Mouse (Mus musculus): ENCODE measurements around the gene Gm28729. TPM values are rescaled to one million over a fixed set of nuclear protein-coding genes. Genes with fewer than 3 reads are reported as not detected.
A peak's percentile ranks its signal among the peaks of the same experiment; 100 is the strongest.

Gene Gm28729
- 0.25 and 0.56 TPM in 2 replicates for polyA plus RNA-seq (2014; fragmentation: Nextera tagmentation; extraction: Ambion mirVana)

- no peaks in the 10 kb centered on the region for H3K36me3 ChIP-seq (ENCODE audit: control insufficient read depth, insufficient read depth, low read length)
- H3K4me3 ChIP-seq (ENCODE audit: low read depth, low read length): no peak within 1 kb of the TSS
- no peaks in the 10 kb centered on the region for H3K9me3 ChIP-seq (ENCODE audit: control insufficient read depth, low read length)
- no peak within 1 kb of the TSS for H3K9ac ChIP-seq (ENCODE audit: low read depth, low read length)
- H3K4me1 ChIP-seq (replicated peaks; ENCODE audit: control insufficient read depth, insufficient read depth, low read length): no peaks in the 10 kb centered on the region
- ATAC-seq (ENCODE audit: low FRiP score) (no peak), DNase-seq (ENCODE audit: low spot score) (no peak)
- no peak within 1 kb of the TSS for H3K4me2 ChIP-seq (replicated peaks; ENCODE audit: low read depth, low read length)
- no peaks in the 10 kb centered on the region for H3K27me3 ChIP-seq (ENCODE audit: control insufficient read depth, insufficient read depth, low read length)
- no peak within 1 kb of the TSS for H3K27ac ChIP-seq (ENCODE audit: low read depth, low read length)
- 66% methylated on average over 12 of the region's 12 CpGs for WGBS
These were observed at the start of gene Gm28729 for GRCm38 (mm10) chr9:96524972-96525506. Gene Gm28729 (minus strand): TSS chr9:96525264.

DNA sequence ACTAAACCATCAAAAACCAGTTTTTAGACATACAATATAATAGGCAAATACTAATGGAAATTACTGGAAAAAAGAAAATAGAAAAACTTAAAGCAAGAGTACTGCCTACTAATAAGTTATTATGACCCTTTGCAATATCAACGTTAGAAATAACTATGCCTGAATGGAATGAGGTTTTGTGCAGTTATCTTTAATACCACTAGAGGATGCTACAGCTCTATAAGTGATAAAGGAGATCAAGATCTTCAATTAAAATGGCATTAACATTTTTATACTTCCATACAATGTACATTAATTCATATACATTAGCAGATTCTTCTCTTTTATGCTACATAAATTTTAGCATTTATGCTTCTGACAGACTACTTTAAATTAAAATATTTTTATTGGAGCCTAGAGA, 48.2 kb upstream of the Gm28729 start:
- Histone ChIP-seq H3K9ac (ENCODE audit: low read depth, low read length) (no peak overlapping the region), H3K27ac (ENCODE audit: low read depth, low read length) (no peak overlapping the region), H3K9me3 (ENCODE audit: control insufficient read depth, low read length) (no peaks in the 10 kb centered on the region), H3K36me3 (ENCODE audit: control insufficient read depth, insufficient read depth, low read length) (no peaks in the 10 kb centered on the region), H3K27me3 (ENCODE audit: control insufficient read depth, insufficient read depth, low read length) (no peaks in the 10 kb centered on the region), H3K4me2 (replicated peaks; ENCODE audit: low read depth, low read length) (no peak overlapping the region), H3K4me1 (replicated peaks; ENCODE audit: control insufficient read depth, insufficient read depth, low read length) (no peaks in the 10 kb centered on the region), H3K4me3 (ENCODE audit: low read depth, low read length) (no peak overlapping the region)
- WGBS: 19% methylated on average over 1 of the region's 1 CpGs
- peak; percentile 18 for DNase-seq (ENCODE audit: low spot score)
- no peak for ATAC-seq (ENCODE audit: low FRiP score)

DNA sequence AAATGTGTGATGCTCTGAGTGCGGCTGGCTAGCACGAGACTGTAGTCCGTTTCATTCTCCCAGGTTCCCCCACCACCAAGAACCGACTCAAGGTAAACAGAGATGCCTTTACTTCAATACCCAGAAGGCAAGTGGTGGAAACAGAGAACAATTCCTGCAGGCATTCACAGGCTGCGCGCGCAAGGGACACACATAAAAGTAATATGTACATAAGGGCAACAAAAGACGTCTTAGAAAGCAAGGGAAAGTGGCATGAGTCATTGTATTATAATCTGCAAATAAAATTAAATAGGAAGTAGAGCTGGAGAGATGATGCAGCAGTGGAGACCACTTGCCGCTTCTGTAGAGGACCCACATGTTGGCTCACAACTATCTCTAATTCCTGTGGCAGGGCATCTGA, 47.7 kb upstream of the Gm28729 start:
- ATAC-seq (ENCODE audit: low FRiP score) (no peak), DNase-seq (ENCODE audit: low spot score) (no peak)
- H3K27me3 ChIP-seq (ENCODE audit: control insufficient read depth, insufficient read depth, low read length): no peaks in the 10 kb centered on the region
- no peak overlapping the region for H3K4me3 ChIP-seq (ENCODE audit: low read depth, low read length)
- H3K4me2 ChIP-seq (replicated peaks; ENCODE audit: low read depth, low read length): no peak overlapping the region
- H3K27ac ChIP-seq (ENCODE audit: low read depth, low read length): no peak overlapping the region
- H3K9me3 ChIP-seq (ENCODE audit: control insufficient read depth, low read length): no peaks in the 10 kb centered on the region
- H3K9ac ChIP-seq (ENCODE audit: low read depth, low read length): no peak overlapping the region
- H3K36me3 ChIP-seq (ENCODE audit: control insufficient read depth, insufficient read depth, low read length): no peaks in the 10 kb centered on the region
- no peaks in the 10 kb centered on the region for H3K4me1 ChIP-seq (replicated peaks; ENCODE audit: control insufficient read depth, insufficient read depth, low read length)
- 89% methylated on average over 9 of the region's 9 CpGs for WGBS

GRCm38 (mm10) chr9:96566470-96566996, 41.5 kb upstream of the Gm28729 start:
- DNase-seq (ENCODE audit: low spot score) (no peak), ATAC-seq (ENCODE audit: low FRiP score) (no peak)
- no peaks in the 10 kb centered on the region for H3K9me3 ChIP-seq (ENCODE audit: control insufficient read depth, low read length)
- H3K4me2 ChIP-seq (replicated peaks; ENCODE audit: low read depth, low read length): no peak overlapping the region
- no peaks in the 10 kb centered on the region for H3K4me1 ChIP-seq (replicated peaks; ENCODE audit: control insufficient read depth, insufficient read depth, low read length)
- WGBS: 89% methylated on average over 8 of the region's 8 CpGs
- no peaks in the 10 kb centered on the region for H3K27me3 ChIP-seq (ENCODE audit: control insufficient read depth, insufficient read depth, low read length)
- H3K27ac ChIP-seq (ENCODE audit: low read depth, low read length): no peak overlapping the region
- no peak overlapping the region for H3K4me3 ChIP-seq (ENCODE audit: low read depth, low read length)
- 0 out of 2 replicates have a peak, but pooled peaks cover 2% of the 10 kb centered on the region for H3K36me3 ChIP-seq (ENCODE audit: control insufficient read depth, insufficient read depth, low read length)
- no peak overlapping the region for H3K9ac ChIP-seq (ENCODE audit: low read depth, low read length)

DNA sequence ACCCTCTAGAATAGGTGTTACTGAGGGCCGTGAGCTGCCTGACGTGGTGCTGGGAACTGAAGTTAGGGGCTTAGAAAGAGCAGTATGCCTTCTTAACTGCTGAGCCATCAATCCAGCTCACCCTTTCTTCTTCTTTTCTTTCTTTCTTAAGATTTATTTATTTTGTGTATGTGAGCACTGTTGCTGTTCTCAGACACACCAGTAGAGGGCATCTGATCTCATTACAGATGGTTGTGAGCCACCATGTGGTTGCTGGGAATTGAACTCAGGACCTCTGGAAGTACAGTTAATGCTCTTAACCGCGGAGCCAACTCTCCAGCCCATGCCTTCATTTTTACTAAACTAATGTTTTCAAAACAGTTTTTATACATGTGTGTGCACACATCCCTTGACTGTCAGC, 38.4 kb upstream of the Gm28729 start:
- Histone ChIP-seq H3K27ac (ENCODE audit: low read depth, low read length) (no peak overlapping the region), H3K4me2 (replicated peaks; ENCODE audit: low read depth, low read length) (no peak overlapping the region), H3K27me3 (ENCODE audit: control insufficient read depth, insufficient read depth, low read length) (no peaks in the 10 kb centered on the region), H3K9me3 (ENCODE audit: control insufficient read depth, low read length) (no peaks in the 10 kb centered on the region), H3K4me1 (replicated peaks; ENCODE audit: control insufficient read depth, insufficient read depth, low read length) (no peaks in the 10 kb centered on the region), H3K36me3 (ENCODE audit: control insufficient read depth, insufficient read depth, low read length) (0 out of 2 replicates have a peak, but pooled peaks cover 2% of the 10 kb centered on the region), H3K9ac (ENCODE audit: low read depth, low read length) (no peak overlapping the region), H3K4me3 (ENCODE audit: low read depth, low read length) (no peak overlapping the region)
- 96% methylated on average over 4 of the region's 4 CpGs for WGBS
- ATAC-seq (ENCODE audit: low FRiP score) (no peak), DNase-seq (ENCODE audit: low spot score) (no peak)

GRCm38 (mm10) chr9:96559148-96559547, 34.1 kb upstream of the Gm28729 start:
- Histone ChIP-seq H3K9me3 (ENCODE audit: control insufficient read depth, low read length) (no peaks in the 10 kb centered on the region), H3K4me2 (replicated peaks; ENCODE audit: low read depth, low read length) (no peak overlapping the region), H3K36me3 (ENCODE audit: control insufficient read depth, insufficient read depth, low read length) (0 out of 2 replicates have a peak, but pooled peaks cover 2% of the 10 kb centered on the region), H3K27ac (ENCODE audit: low read depth, low read length) (no peak overlapping the region), H3K9ac (ENCODE audit: low read depth, low read length) (no peak overlapping the region), H3K27me3 (ENCODE audit: control insufficient read depth, insufficient read depth, low read length) (no peaks in the 10 kb centered on the region), H3K4me1 (replicated peaks; ENCODE audit: control insufficient read depth, insufficient read depth, low read length) (no peaks in the 10 kb centered on the region), H3K4me3 (ENCODE audit: low read depth, low read length) (no peak overlapping the region)
- ATAC-seq (ENCODE audit: low FRiP score): no peak
- DNase-seq (ENCODE audit: low spot score): no peak
- WGBS: 93% methylated on average over 6 of the region's 6 CpGs

GRCm38 (mm10) chr9:96558594-96558993, 33.5 kb upstream of the Gm28729 start:
- H3K4me3 ChIP-seq (ENCODE audit: low read depth, low read length): no peak overlapping the region
- H3K4me2 ChIP-seq (replicated peaks; ENCODE audit: low read depth, low read length): no peak overlapping the region
- ATAC-seq (ENCODE audit: low FRiP score): no peak

DNA sequence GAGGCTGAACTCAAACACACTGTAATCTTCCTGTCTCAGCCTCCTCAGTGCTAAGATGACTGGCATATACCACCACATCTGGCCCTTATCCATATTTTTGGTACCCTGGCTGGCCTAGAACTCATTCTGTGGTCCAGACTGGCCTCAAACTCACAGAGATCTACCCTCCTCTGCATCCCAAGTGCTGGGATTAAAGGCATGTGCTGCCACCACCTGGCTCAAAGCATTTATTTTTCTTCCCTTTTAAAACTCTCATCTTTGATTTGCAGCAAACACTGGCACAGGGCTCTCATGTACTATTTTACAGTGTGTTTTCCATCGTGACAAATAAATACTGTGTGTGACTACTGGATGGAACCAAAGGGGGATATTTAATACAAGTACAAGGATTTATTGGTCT, 29.0 kb upstream of the Gm28729 start:
- DNase-seq (ENCODE audit: low spot score) (no peak), ATAC-seq (ENCODE audit: low FRiP score) (no peak)
- Histone ChIP-seq H3K36me3 (ENCODE audit: control insufficient read depth, insufficient read depth, low read length) (no peaks in the 10 kb centered on the region), H3K4me1 (replicated peaks; ENCODE audit: control insufficient read depth, insufficient read depth, low read length) (no peaks in the 10 kb centered on the region), H3K4me3 (ENCODE audit: low read depth, low read length) (no peak overlapping the region), H3K9me3 (ENCODE audit: control insufficient read depth, low read length) (no peaks in the 10 kb centered on the region), H3K4me2 (replicated peaks; ENCODE audit: low read depth, low read length) (no peak overlapping the region), H3K27ac (ENCODE audit: low read depth, low read length) (no peak overlapping the region), H3K27me3 (ENCODE audit: control insufficient read depth, insufficient read depth, low read length) (no peaks in the 10 kb centered on the region), H3K9ac (ENCODE audit: low read depth, low read length) (no peak overlapping the region)
- WGBS: 95% methylated on average over 1 of the region's 1 CpGs

More at GRCm38 (mm10) chr9:96558594-96558993, 33.5 kb upstream of the Gm28729 start:
- H3K9ac ChIP-seq (ENCODE audit: low read depth, low read length): no peak overlapping the region
- H3K27ac ChIP-seq (ENCODE audit: low read depth, low read length): no peak overlapping the region
- DNase-seq (ENCODE audit: low spot score): no peak
- H3K4me1 ChIP-seq (replicated peaks; ENCODE audit: control insufficient read depth, insufficient read depth, low read length): no peaks in the 10 kb centered on the region
- H3K36me3 ChIP-seq (ENCODE audit: control insufficient read depth, insufficient read depth, low read length): 0 out of 2 replicates have a peak, but pooled peaks cover 2% of the 10 kb centered on the region
- H3K9me3 ChIP-seq (ENCODE audit: control insufficient read depth, low read length): no peaks in the 10 kb centered on the region
- H3K27me3 ChIP-seq (ENCODE audit: control insufficient read depth, insufficient read depth, low read length): no peaks in the 10 kb centered on the region
- 80% methylated on average over 1 of the region's 1 CpGs for WGBS

GRCm38 (mm10) chr9:96545410-96545809, 20.3 kb upstream of the Gm28729 start:
- no peak overlapping the region for H3K27ac ChIP-seq (ENCODE audit: low read depth, low read length)
- no peak for DNase-seq (ENCODE audit: low spot score)
- H3K4me3 ChIP-seq (ENCODE audit: low read depth, low read length): no peak overlapping the region
- H3K4me2 ChIP-seq (replicated peaks; ENCODE audit: low read depth, low read length): no peak overlapping the region
- H3K36me3 ChIP-seq (ENCODE audit: control insufficient read depth, insufficient read depth, low read length): no peaks in the 10 kb centered on the region
- ATAC-seq (ENCODE audit: low FRiP score): no peak
- no peaks in the 10 kb centered on the region for H3K27me3 ChIP-seq (ENCODE audit: control insufficient read depth, insufficient read depth, low read length)
- H3K9me3 ChIP-seq (ENCODE audit: control insufficient read depth, low read length): no peaks in the 10 kb centered on the region
- 92% methylated on average over 13 of the region's 13 CpGs for WGBS
- no peak overlapping the region for H3K9ac ChIP-seq (ENCODE audit: low read depth, low read length)
- no peaks in the 10 kb centered on the region for H3K4me1 ChIP-seq (replicated peaks; ENCODE audit: control insufficient read depth, insufficient read depth, low read length)

Measured in hindbrain, embryonic 11.5 days (tissue).